Mouse (Mus musculus) CH12.LX (cell line): ENCODE measurements around the gene Agps. TPM values are rescaled to one million over a fixed set of nuclear protein-coding genes. Genes with fewer than 3 reads are reported as not detected.

Experiments
- DNase-seq: peaks from one replicate; pipeline ENCODE4 v3.0.0-alpha.2; 2013; ENCODE audit errors: extremely low read depth
- H3K27ac ChIP-seq: 2 replicates; pipeline ENCODE4 v1.5.1; 2012; ENCODE audit warnings: low read depth, mild to moderate bottlenecking, control low read depth, moderate library complexity; ENCODE audit not compliant: insufficient read depth
- H3K27me3 ChIP-seq: replicated peaks from 2 replicates; pipeline ENCODE3; 2012; ENCODE audit warnings: inconsistent platforms
- H3K36me3 ChIP-seq, 2 experiments: replicated peaks in 1 of 2; 2 replicates each; pipeline versions ENCODE3 to v1.6.1; 2012; ENCODE audit warnings: inconsistent platforms in 1 of 2, low read length in 1 of 2, mild to moderate bottlenecking in 1 of 2, mixed read lengths in 1 of 2, moderate library complexity in 1 of 2; ENCODE audit not compliant: control insufficient read depth in 1 of 2, insufficient read depth in 1 of 2
- H3K4me1 ChIP-seq, 2 experiments: 2 replicates each; pipeline ENCODE4 v1.6.1; 2012; ENCODE audit warnings: inconsistent platforms in 1 of 2, moderate library complexity in 1 of 2; ENCODE audit not compliant: insufficient read depth in 2 of 2, control insufficient read depth in 1 of 2
- H3K4me2 ChIP-seq: 2 replicates; pipeline ENCODE4 v1.6.1; 2012; ENCODE audit warnings: low read depth, mild to moderate bottlenecking, control low read depth; ENCODE audit not compliant: poor library complexity, insufficient read depth, severe bottlenecking
- H3K4me3 ChIP-seq, 3 experiments: fragments of 150-350 bp in 1 of 3; sonication (generic) in 1 of 3; replicated peaks in 1 of 3; 2 replicates each; pipeline versions ENCODE3 to v1.5.1; 2011 to 2012; ENCODE audit warnings: low read depth in 2 of 3, low read length in 2 of 3, mild to moderate bottlenecking in 2 of 3, moderate library complexity in 2 of 3, control low read depth in 1 of 3, improper control_type of control experiment in 1 of 3, inconsistent platforms in 1 of 3, mixed read lengths in 1 of 3; ENCODE audit not compliant: poor library complexity in 1 of 3
- H3K79me2 ChIP-seq: replicated peaks from 2 replicates; pipeline ENCODE4 v1.6.1; 2012; ENCODE audit warnings: mild to moderate bottlenecking, moderate library complexity; ENCODE audit not compliant: control insufficient read depth, poor library complexity, insufficient read depth, severe bottlenecking; ENCODE audit errors: extremely low read depth
- H3K9ac ChIP-seq: 2 replicates; pipeline ENCODE4 v1.6.1; 2012; ENCODE audit warnings: low read depth, mild to moderate bottlenecking, control low read depth, moderate library complexity; ENCODE audit not compliant: insufficient read depth
- H3K9me3 ChIP-seq: replicated peaks from 2 replicates; pipeline ENCODE3; 2012; ENCODE audit warnings: low read length, inconsistent platforms, mixed read lengths
- BHLHE40 ChIP-seq: IDR thresholded peaks from 2 replicates; pipeline ENCODE4 v1.6.1; 2011; ENCODE audit warnings: mild to moderate bottlenecking, low read depth, low read length, improper control_type of control experiment
- E2F4 ChIP-seq: IDR thresholded peaks from 2 replicates; pipeline ENCODE4 v1.6.1; 2011; ENCODE audit warnings: low read depth, low read length, improper control_type of control experiment; ENCODE audit not compliant: insufficient replicate concordance
- GABPA ChIP-seq: IDR thresholded peaks from 2 replicates; pipeline ENCODE4 v1.6.1; 2012; ENCODE audit warnings: low read depth, low read length, improper control_type of control experiment, inconsistent platforms; ENCODE audit not compliant: insufficient replicate concordance
- HCFC1 ChIP-seq: IDR thresholded peaks from 2 replicates; pipeline ENCODE4 v1.6.1; 2012; ENCODE audit warnings: low read depth, mild to moderate bottlenecking, inconsistent platforms, low read length, improper control_type of control experiment
- JUN ChIP-seq: IDR thresholded peaks from 2 replicates; pipeline ENCODE4 v1.6.1; 2011; ENCODE audit warnings: low read depth, mild to moderate bottlenecking, low read length, improper control_type of control experiment, moderate library complexity; ENCODE audit not compliant: insufficient read depth
- JUND ChIP-seq: conservative IDR thresholded peaks from 2 replicates; pipeline ENCODE4 v1.6.1; 2011; ENCODE audit warnings: low read depth, low read length, improper control_type of control experiment
- MEF2A ChIP-seq: IDR thresholded peaks from 2 replicates; pipeline ENCODE4 v1.6.1; 2014; ENCODE audit warnings: low read depth, mild to moderate bottlenecking, inconsistent platforms, low read length, improper control_type of control experiment, borderline replicate concordance
- MXI1 ChIP-seq: IDR thresholded peaks from 2 replicates; pipeline ENCODE4 v1.6.1; 2011; ENCODE audit warnings: mild to moderate bottlenecking, low read depth, low read length, improper control_type of control experiment
- NELFE ChIP-seq: IDR thresholded peaks from 2 replicates; pipeline ENCODE4 v1.6.1; 2011; ENCODE audit warnings: low read depth, low read length, improper control_type of control experiment
- POLR2A ChIP-seq: IDR thresholded peaks from 2 replicates; pipeline ENCODE4 v1.6.1; 2011; ENCODE audit warnings: low read depth, mild to moderate bottlenecking, improper control_type of control experiment, low read length
- RCOR1 ChIP-seq: conservative IDR thresholded peaks from 2 replicates; pipeline ENCODE4 v1.6.1; 2012; ENCODE audit warnings: low read depth, mild to moderate bottlenecking, inconsistent platforms, low read length, improper control_type of control experiment
- TBP ChIP-seq: conservative IDR thresholded peaks from 2 replicates; pipeline ENCODE4 v1.6.1; 2011; ENCODE audit warnings: low read depth, low read length, improper control_type of control experiment
- TCF12 ChIP-seq: IDR thresholded peaks from 2 replicates; pipeline ENCODE4 v1.6.1; 2014; ENCODE audit warnings: low read depth, mild to moderate bottlenecking, inconsistent platforms, low read length, improper control_type of control experiment
- USF1 ChIP-seq: IDR thresholded peaks from 2 replicates; pipeline ENCODE4 v1.6.1; 2014; ENCODE audit warnings: low read depth, mild to moderate bottlenecking, inconsistent platforms, low read length, improper control_type of control experiment
- ZNF384 ChIP-seq: IDR thresholded peaks from 2 replicates; pipeline ENCODE4 v1.6.1; 2012; ENCODE audit warnings: low read depth, low read length, improper control_type of control experiment, inconsistent platforms
- dilution Hi-C: fragments of 300-500 bp; cut with MboI; formaldehyde crosslinking; loops from 2 replicates; pipeline ENCODE4 v1.14.3; 2020; ENCODE audit warnings: low sequenced_read_pairs; ENCODE audit not compliant: extremely low pct_unique_long_range_greater_than_20kb, extremely low pct_ligation_motif_present
- in situ Hi-C: fragments of 300-500 bp; cut with MboI; formaldehyde crosslinking; loops from 3 replicates; pipeline ENCODE4 v1.14.3; 2019; ENCODE audit warnings: low sequenced_read_pairs, low pct_ligation_motif_present, low pct_unique_long_range_greater_than_20kb, mixed read lengths
- polyA plus RNA-seq: library from polyadenylated mRNA; unstranded; fragments of >175 nt; gene quantifications from 2 replicates; pipeline ENCODE4 v1.2.1, GENCODE M21; 2012; ENCODE audit warnings: low read depth; ENCODE audit not compliant: insufficient read length
- total RNA-seq, 2 experiments: library from RNA; depleted of rRNA; stranded (reverse); fragments of 300-350 nt in 1 of 2; fragments of >200 nt in 1 of 2; gene quantifications; 2 replicates each; pipeline ENCODE4 v1.2.3; 2012 to 2014

Gene Agps
- total and polyA plus RNA-seq, 3 experiments = 38.6 to 67.7 (median 49.3) TPM

DNA sequence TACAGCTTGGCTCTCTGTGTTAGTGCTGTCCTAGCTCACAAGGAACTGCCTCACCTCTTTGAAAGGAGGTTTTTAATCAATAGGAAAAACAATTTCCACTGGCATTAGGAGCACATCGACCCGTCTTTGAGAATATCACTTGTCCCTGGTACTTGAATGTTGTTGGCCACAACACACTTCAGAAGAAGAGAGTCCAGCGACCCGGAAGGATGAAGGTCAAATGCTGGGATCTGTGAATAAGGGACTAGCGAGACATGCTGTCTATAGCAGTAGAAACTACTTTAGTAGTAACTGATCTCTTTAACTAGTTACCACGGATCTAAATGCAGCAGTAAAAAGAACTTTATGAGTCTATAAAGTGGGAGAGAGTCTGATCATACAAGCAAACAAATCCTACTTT is 7.8 kb upstream of the Agps start:
- Histone ChIP-seq H3K79me2 (no peaks in the 10 kb centered on the region), H3K27ac (no peak overlapping the region), H3K4me3 (no peak overlapping the region), H3K4me1 (peaks cover 8 to 28% of the 10 kb centered on the region in 2 experiments; a peak in 3 of 4 replicates), H3K9ac (no peak overlapping the region), H3K36me3 (no peaks in the 10 kb centered on the region), H3K4me2 (peak overlapping the region; percentile 29; the same call in 1 of the 2 replicates), H3K9me3 (no peaks in the 10 kb centered on the region), H3K27me3 (no peaks in the 10 kb centered on the region)
- DNase-seq = no peak
- in situ Hi-C loops (no loop called here), dilution Hi-C loops (no loop called here)
- no peak for TF ChIP-seq RCOR1
- TF ChIP-seq GABPA = no peak
- TF ChIP-seq MEF2A = no peak
- no peak for TF ChIP-seq NELFE
- no peak for TF ChIP-seq JUN

DNA sequence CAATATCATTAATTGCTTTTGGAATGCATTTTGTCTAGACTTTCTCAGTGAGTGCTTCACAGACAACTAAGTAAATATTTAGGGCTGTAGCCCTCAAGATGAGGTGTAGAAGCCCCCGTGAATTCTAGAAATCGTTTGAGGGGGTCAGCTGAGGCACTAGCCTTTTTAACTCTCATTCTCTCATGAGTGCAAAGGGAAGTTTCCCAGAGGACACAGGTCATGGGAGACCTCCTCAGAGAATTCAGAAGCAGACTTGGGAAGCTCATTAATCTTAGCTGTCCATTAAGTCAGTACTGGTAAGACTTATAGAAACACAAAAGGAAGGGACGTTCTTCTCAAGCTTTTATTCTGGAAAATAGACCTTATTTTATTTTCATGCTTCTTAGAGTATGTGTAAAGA is 7.1 kb upstream of the Agps start:
- in situ Hi-C loops (no loop called here), dilution Hi-C loops (no loop called here)
- Histone ChIP-seq H3K27ac (no peak overlapping the region), H3K36me3 (no peaks in the 10 kb centered on the region), H3K9me3 (no peaks in the 10 kb centered on the region), H3K9ac (no peak overlapping the region), H3K4me1 (peaks cover 11 to 35% of the 10 kb centered on the region in 2 experiments), H3K27me3 (no peaks in the 10 kb centered on the region), H3K4me3 (no peak overlapping the region), H3K4me2 (no peak overlapping the region), H3K79me2 (no peaks in the 10 kb centered on the region)
- no peak for TF ChIP-seq BHLHE40
- TF ChIP-seq JUND = no peak
- TF ChIP-seq NELFE = no peak
- no peak for DNase-seq

DNA sequence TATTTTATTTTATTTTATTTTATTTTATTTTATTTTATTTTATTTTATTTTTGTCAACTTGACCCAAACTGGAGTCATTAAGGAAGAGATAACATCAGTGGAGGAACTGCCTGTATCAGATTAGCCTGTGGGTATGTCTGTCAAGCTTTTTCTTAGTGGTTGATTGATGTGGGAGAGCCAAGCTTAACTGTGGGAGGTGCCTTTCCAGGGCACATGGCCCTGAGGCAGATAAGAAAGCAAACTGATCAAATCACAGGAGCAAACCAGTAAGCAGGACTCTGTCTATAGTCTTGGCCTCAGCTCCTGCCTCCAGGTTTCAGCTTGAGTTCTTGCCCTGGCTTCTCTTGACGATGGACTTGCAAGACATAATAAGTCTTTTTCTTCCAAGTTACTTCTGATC is 6.4 kb upstream of the Agps start:
- H3K27ac ChIP-seq = no peak overlapping the region
- H3K4me3 ChIP-seq = no peak overlapping the region
- DNase-seq = no peak
- no peaks in the 10 kb centered on the region for H3K79me2 ChIP-seq
- no peak overlapping the region for H3K9ac ChIP-seq
- H3K27me3 ChIP-seq = no peaks in the 10 kb centered on the region
- no peaks in the 10 kb centered on the region for H3K9me3 ChIP-seq
- dilution Hi-C loops (no loop called here), in situ Hi-C loops (no loop called here)
- TF ChIP-seq JUND = no peak
- TF ChIP-seq TCF12 = no peak
- no peak for TF ChIP-seq E2F4
- no peak for TF ChIP-seq ZNF384
- no peak for TF ChIP-seq MXI1
- no peak for TF ChIP-seq TBP
- no peak for TF ChIP-seq USF1
- no peak for TF ChIP-seq HCFC1
- TF ChIP-seq GABPA = no peak
- no peak for TF ChIP-seq RCOR1
- no peak for TF ChIP-seq POLR2A
- H3K4me2 ChIP-seq = no peak overlapping the region
- H3K36me3 ChIP-seq = no peaks in the 10 kb centered on the region
- H3K4me1 ChIP-seq = peaks cover 11 to 36% of the 10 kb centered on the region in 2 experiments
